Mouse (Mus musculus) forebrain, embryonic 11.5 days (tissue): ENCODE data around the gene Tmem131l. TPM values are rescaled to one million over a fixed set of nuclear protein-coding genes. Genes with fewer than 3 reads are reported as not detected.
A peak's percentile ranks its signal among the peaks of the same experiment; 100 is the strongest.

Source experiments
- ATAC-seq: fragments of 200-750 bp; cut with Nextera tagmentation; replicated peaks from 2 replicates; pipeline ENCODE4 v1.8.0; 2017; ENCODE audit warnings: moderate TSS enrichment; ENCODE audit not compliant: low FRiP score
- DNase-seq: peaks from one replicate; pipeline ENCODE4 v3.0.0-alpha.2; 2017; ENCODE audit warnings: low spot score
- H3K27ac ChIP-seq: fragments of 300-500 bp; sonication (generic); 2 replicates; pipeline ENCODE4 v1.5.1; 2014; ENCODE audit warnings: low read depth, low read length
- H3K27me3 ChIP-seq: fragments of 300-500 bp; sonication (generic); 2 replicates; pipeline ENCODE4 v1.6.1; 2014; ENCODE audit warnings: mild to moderate bottlenecking, low read length, mixed read lengths; ENCODE audit not compliant: control insufficient read depth, insufficient read depth
- H3K36me3 ChIP-seq: fragments of 300-500 bp; sonication (generic); 2 replicates; pipeline ENCODE4 v1.6.1; 2014; ENCODE audit warnings: mild to moderate bottlenecking, low read length, moderate library complexity, mixed read lengths; ENCODE audit not compliant: control insufficient read depth, insufficient read depth
- H3K4me1 ChIP-seq: fragments of 300-500 bp; sonication (generic); replicated peaks from 2 replicates; pipeline ENCODE4 v1.6.1; 2014; ENCODE audit warnings: low read length, mixed read lengths; ENCODE audit not compliant: control insufficient read depth, insufficient read depth
- H3K4me2 ChIP-seq: fragments of 300-500 bp; sonication (generic); 2 replicates; pipeline ENCODE4 v1.6.1; 2014; ENCODE audit warnings: low read depth, mild to moderate bottlenecking, low read length, moderate library complexity, mixed read lengths; ENCODE audit not compliant: severe bottlenecking
- H3K4me3 ChIP-seq: fragments of 300-500 bp; sonication (generic); 2 replicates; pipeline ENCODE4 v1.5.1; 2014; ENCODE audit warnings: low read depth, low read length
- H3K9ac ChIP-seq: fragments of 300-500 bp; sonication (generic); 2 replicates; pipeline ENCODE4 v1.6.1; 2014; ENCODE audit warnings: low read length
- H3K9me3 ChIP-seq: fragments of 300-500 bp; sonication (generic); 2 replicates; pipeline ENCODE4 v1.6.1; 2016; ENCODE audit warnings: low read length, mixed read lengths; ENCODE audit not compliant: control insufficient read depth
- WGBS: fragments of 180-500 bp; shearing (Covaris S2); extraction: QIAGEN DNeasy Blood & Tissue Kit; methylation state at CpG from one replicate; pipeline ENCODE4 v1.1.7; 2014; 5-methylcytosine and 5-hydroxymethylcytosine counted together
- polyA plus RNA-seq: library from polyadenylated mRNA; unstranded; fragments of >200 nt; fragmentation: Nextera tagmentation; extraction: Ambion mirVana; gene quantifications from 2 replicates; pipeline ENCODE4 v1.2.1, GENCODE M21; 2014

Gene Tmem131l
- polyA plus RNA-seq, result 96.0 and 99.2 TPM in 2 replicates

DNA sequence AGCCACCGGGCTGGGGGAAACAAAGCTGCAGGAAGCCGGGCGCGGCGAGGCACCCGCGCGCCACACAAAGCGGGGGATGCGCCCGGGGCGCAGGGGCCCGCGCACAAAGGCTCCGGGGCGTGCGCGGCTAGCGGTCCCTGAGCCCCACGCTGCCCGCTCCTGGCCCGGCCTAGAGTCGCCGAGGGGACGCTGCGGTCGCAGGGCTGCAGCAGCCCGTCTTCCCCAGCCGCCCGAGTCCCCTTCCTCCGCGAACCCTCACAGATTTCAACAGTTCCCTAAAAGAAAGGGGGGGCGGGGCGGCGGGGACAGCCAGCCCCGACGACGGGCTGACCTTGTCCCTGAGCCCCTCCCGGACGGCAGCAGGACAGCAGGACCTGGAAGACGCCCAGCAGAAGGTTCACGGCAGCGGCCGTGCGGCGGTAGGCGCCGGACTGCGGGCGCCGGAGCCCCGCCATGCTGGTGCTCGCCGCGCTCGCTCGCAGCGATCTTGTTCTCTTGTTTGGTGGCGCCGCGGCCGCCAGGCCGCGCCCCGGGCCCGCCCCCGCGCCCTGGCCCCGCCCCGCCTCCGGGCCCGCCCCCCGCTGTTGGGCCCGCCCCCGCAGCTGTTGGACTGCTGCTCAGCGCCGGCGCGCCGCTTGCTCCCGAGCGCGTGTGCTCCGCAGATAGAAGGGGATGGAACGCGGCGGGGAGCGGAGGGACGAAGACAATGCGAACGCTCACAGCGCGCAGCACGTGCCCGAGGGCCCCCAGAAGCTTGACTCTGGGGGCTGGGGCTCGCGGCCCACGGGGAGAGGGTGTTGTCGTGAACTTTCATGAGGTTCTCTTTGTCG, at the start of gene Tmem131l:
TSS of gene Tmem131l (minus strand) at position 530 of the 830 bp plus-strand sequence.
- peak; percentile 96 for DNase-seq
- H3K9ac ChIP-seq, result peak within 1 kb of the TSS; percentile 97
- H3K4me2 ChIP-seq, result peak within 1 kb of the TSS; percentile 76
- peak; percentile 94 for ATAC-seq
- peak within 1 kb of the TSS; percentile 87 for H3K4me3 ChIP-seq
- no peaks in the 10 kb centered on the region for H3K27me3 ChIP-seq
- no peaks in the 10 kb centered on the region for H3K4me1 ChIP-seq
- under 1% methylated on average over 93 of the region's 100 CpGs for WGBS
- H3K36me3 ChIP-seq, result no peaks in the 10 kb centered on the region
- H3K27ac ChIP-seq, result peak within 1 kb of the TSS; percentile 85
- no peaks in the 10 kb centered on the region for H3K9me3 ChIP-seq

- H3K9me3 ChIP-seq, result no peaks in the 10 kb centered on the region; the same call in 1 of the 2 replicates
- no peaks in the 10 kb centered on the region for H3K27me3 ChIP-seq
- H3K36me3 ChIP-seq, result no peaks in the 10 kb centered on the region
- H3K9ac ChIP-seq, result no peak overlapping the region
- peaks cover 2% of the 10 kb centered on the region; the same call in 1 of the 2 replicates for H3K4me1 ChIP-seq
- 18% methylated on average over 2 of the region's 2 CpGs for WGBS
- H3K4me3 ChIP-seq, result no peak overlapping the region
- H3K27ac ChIP-seq, result no peak overlapping the region
- ATAC-seq (peak; percentile 49; the same call in 1 of the 2 replicates), DNase-seq (no peak)
- H3K4me2 ChIP-seq, result no peak overlapping the region
Observed at GRCm38 (mm10) chr3:84086921-84087320, 46.9 kb upstream of the Tmem131l start.

DNA sequence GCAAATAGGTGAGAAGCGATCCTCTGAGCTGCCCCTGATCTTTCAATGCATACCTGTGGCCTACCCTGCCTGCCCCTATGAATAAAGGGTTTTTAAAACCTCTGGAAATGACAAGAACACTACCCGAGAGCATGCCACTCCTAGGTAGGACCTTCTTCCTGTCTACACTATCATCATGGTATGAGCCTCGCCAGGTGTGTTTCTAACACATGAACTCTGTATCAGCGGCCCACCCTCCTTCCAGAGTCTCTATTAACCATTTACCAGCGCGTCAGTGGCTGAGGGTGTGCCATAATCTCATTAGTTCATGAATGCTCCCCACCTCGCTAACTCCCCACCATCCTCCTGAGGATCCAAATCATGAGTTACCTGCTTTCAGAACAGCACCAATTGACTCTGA, 46.4 kb upstream of the Tmem131l start:
- Histone ChIP-seq H3K9me3 (no peaks in the 10 kb centered on the region; the same call in 1 of the 2 replicates), H3K4me2 (no peak overlapping the region), H3K27me3 (no peaks in the 10 kb centered on the region), H3K36me3 (no peaks in the 10 kb centered on the region), H3K4me1 (peaks cover 2% of the 10 kb centered on the region; the same call in 1 of the 2 replicates), H3K4me3 (no peak overlapping the region), H3K9ac (no peak overlapping the region), H3K27ac (no peak overlapping the region)
- DNase-seq (no peak), ATAC-seq (no peak)
- WGBS, result 77% methylated on average over 7 of the region's 7 CpGs

DNA sequence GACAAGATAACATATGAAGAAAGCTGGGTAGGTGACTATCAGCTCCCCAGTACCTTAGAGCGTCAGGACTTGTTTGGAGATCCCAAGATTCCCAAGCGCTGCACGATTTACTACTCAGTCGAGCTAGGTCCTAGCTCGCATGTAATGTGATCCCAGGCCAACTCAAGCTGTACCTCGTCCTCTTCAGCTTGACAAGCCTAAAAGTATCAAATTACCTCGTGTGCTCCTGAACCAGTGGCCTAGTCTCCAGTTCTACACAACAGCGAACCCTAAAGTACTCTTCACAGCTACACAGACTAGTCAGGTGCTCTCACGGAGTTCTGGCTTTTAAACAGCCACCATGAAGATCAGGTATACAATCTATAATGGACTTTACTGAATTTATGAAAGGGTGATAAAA, 45.5 kb upstream of the Tmem131l start:
- H3K36me3 ChIP-seq, result no peaks in the 10 kb centered on the region
- H3K27me3 ChIP-seq, result no peaks in the 10 kb centered on the region
- DNase-seq, result no peak
- H3K4me3 ChIP-seq, result no peak overlapping the region
- 55% methylated on average over 9 of the region's 9 CpGs for WGBS
- no peak overlapping the region for H3K4me2 ChIP-seq
- H3K4me1 ChIP-seq, result peaks cover 2% of the 10 kb centered on the region; the same call in 1 of the 2 replicates
- no peaks in the 10 kb centered on the region; the same call in 1 of the 2 replicates for H3K9me3 ChIP-seq
- H3K9ac ChIP-seq, result no peak overlapping the region
- no peak overlapping the region for H3K27ac ChIP-seq
- no peak for ATAC-seq

DNA sequence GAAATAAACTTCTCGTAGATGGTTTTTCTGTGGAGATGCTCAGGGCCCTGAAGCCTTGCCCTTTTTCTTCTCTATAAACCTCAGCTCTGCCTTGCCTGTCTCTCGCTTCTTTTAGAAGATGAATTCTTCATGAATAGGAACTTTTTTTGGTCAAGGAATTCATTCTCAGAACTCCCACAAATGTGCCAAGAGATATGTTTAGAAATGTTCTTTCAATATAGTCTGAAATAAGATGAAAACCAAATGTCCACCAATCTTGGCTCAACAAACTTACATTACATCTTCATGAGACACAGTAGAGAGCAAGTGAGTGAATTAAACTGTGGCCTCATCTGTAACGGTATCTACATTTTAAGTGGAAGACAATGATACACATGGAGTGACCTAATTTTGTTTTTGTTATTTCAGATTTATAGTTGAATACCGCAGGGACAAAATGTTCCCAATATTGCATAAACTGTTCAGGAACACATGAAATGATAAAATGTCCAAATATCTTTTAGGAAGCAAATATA, 41.3 kb upstream of the Tmem131l start:
- WGBS, result 93% methylated on average over 4 of the region's 4 CpGs

GRCm38 (mm10) chr3:84080074-84080473, 40.1 kb upstream of the Tmem131l start:
- 86% methylated on average over 7 of the region's 7 CpGs for WGBS
- no peaks in the 10 kb centered on the region; the same call in 1 of the 2 replicates for H3K9me3 ChIP-seq
- no peaks in the 10 kb centered on the region for H3K27me3 ChIP-seq
- H3K4me3 ChIP-seq, result no peak overlapping the region
- no peak for ATAC-seq
- no peak for DNase-seq
- no peak overlapping the region for H3K4me2 ChIP-seq
- H3K36me3 ChIP-seq, result no peaks in the 10 kb centered on the region
- no peaks in the 10 kb centered on the region for H3K4me1 ChIP-seq
- no peak overlapping the region for H3K27ac ChIP-seq
- H3K9ac ChIP-seq, result no peak overlapping the region

More for the DNA sequence above, 41.3 kb upstream of the Tmem131l start:
- Histone ChIP-seq H3K9ac (no peak overlapping the region), H3K27ac (no peak overlapping the region), H3K4me1 (no peaks in the 10 kb centered on the region), H3K4me3 (no peak overlapping the region), H3K27me3 (no peaks in the 10 kb centered on the region), H3K4me2 (no peak overlapping the region), H3K9me3 (no peaks in the 10 kb centered on the region; the same call in 1 of the 2 replicates), H3K36me3 (no peaks in the 10 kb centered on the region)
- DNase-seq, result no peak
- no peak for ATAC-seq

DNA sequence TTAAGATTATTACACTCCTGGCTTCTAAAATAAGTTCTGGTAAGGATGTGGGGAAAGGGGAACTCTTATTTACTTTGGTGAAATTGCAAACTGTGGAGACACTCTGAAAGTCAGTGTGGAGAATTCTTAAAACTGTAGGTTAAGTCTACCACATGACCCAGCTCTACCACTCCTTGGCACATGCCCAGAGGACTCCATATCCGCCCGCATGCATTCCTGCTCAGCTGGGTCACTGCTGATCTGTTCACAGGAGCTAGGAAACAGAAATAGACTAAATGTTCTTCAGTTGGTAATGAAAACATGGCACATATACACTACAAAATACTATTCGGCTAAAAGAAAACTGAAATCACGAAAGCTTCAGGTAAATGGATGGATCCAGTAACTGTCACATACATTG, 37.5 kb upstream of the Tmem131l start:
- ATAC-seq, result no peak
- H3K36me3 ChIP-seq, result no peaks in the 10 kb centered on the region
- H3K4me1 ChIP-seq, result no peaks in the 10 kb centered on the region
- no peak overlapping the region for H3K27ac ChIP-seq
- H3K27me3 ChIP-seq, result no peaks in the 10 kb centered on the region
- H3K9ac ChIP-seq, result no peak overlapping the region
- DNase-seq, result no peak
- no peak overlapping the region for H3K4me3 ChIP-seq
- no peaks in the 10 kb centered on the region; the same call in 1 of the 2 replicates for H3K9me3 ChIP-seq
- WGBS, result 89% methylated on average over 4 of the region's 4 CpGs
- H3K4me2 ChIP-seq, result no peak overlapping the region

DNA sequence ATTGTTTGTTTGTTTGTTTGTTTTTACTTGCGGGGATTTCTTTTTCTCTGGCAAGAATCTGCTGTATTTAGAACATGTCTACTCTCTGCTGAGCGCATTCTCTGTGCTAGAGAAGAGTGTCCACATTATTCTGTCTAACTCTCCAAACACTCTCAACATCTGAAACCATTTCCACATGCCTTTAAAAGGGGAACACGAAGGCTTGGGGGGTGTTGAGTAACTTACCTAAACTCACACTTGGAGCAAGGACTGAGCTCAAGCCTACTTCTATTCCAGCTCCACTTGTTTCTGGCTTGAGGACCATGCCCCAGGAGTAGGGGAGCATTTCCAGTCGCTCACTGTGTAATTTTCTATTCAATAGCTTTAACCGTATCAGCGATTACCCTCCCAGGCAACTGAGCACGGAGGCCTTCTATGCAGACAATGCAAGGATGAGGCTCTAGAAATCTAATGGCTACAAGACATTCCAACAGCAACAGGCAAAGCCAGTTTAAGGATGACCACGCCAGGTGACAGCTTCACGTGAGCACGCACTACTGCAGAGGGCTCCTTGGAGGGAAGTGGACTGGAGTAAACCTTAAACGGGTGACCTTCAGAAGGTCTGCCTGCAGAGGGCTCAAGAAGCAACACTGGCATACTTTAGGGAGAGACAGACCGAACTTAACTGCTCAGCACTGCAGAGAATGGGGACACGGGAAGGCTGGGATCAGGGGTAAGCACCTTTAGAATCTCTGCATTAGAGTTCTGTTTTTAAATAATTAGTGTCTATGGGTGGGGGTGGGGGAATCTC, 36.8 kb upstream of the Tmem131l start:
- DNase-seq (no peak), ATAC-seq (no peak)
- WGBS, result 83% methylated on average over 13 of the region's 13 CpGs

More for the DNA sequence above, 36.8 kb upstream of the Tmem131l start:
- no peak overlapping the region for H3K27ac ChIP-seq
- no peaks in the 10 kb centered on the region for H3K9me3 ChIP-seq
- H3K4me1 ChIP-seq, result no peaks in the 10 kb centered on the region
- no peak overlapping the region for H3K4me2 ChIP-seq
- H3K4me3 ChIP-seq, result no peak overlapping the region
- no peaks in the 10 kb centered on the region for H3K27me3 ChIP-seq
- H3K9ac ChIP-seq, result no peak overlapping the region
- H3K36me3 ChIP-seq, result no peaks in the 10 kb centered on the region
